Mouse (Mus musculus) stomach, embryonic 14.5 days (tissue): ENCODE measurements at regions not wholly inside any gene's neighbourhood (a gene's known extent, or its start where the extent isn't known, plus 50 kb on each side); places are given as distances from the start of the nearest gene placed in this dataset.
A peak's percentile ranks its signal among the peaks of the same experiment; 100 is the strongest.

Experiments
- ATAC-seq: fragments of 200-750 bp; cut with Nextera tagmentation; 2 replicates; pipeline ENCODE4 v1.8.0; 2017; ENCODE audit warnings: low read depth, moderate TSS enrichment; ENCODE audit not compliant: insufficient number of reproducible peaks, insufficient read depth, low FRiP score
- H3K27ac ChIP-seq: fragments of 300-500 bp; sonication (generic); 2 replicates; pipeline ENCODE4 v1.5.1; 2014; ENCODE audit warnings: mild to moderate bottlenecking, low read length, moderate library complexity, mixed read lengths
- H3K27me3 ChIP-seq: fragments of 300-500 bp; sonication (generic); 2 replicates; pipeline ENCODE4 v1.6.1; 2014; ENCODE audit warnings: low read length, control low read depth, mixed read lengths; ENCODE audit not compliant: control insufficient read depth, insufficient read depth
- H3K36me3 ChIP-seq: fragments of 300-500 bp; sonication (generic); 2 replicates; pipeline ENCODE4 v1.6.1; 2014; ENCODE audit warnings: mild to moderate bottlenecking, control low read depth, low read length, moderate library complexity, mixed read lengths; ENCODE audit not compliant: control insufficient read depth, insufficient read depth
- H3K4me1 ChIP-seq: fragments of 300-500 bp; sonication (generic); 2 replicates; pipeline ENCODE4 v1.6.1; 2014; ENCODE audit warnings: low read length, control low read depth, mixed read lengths; ENCODE audit not compliant: control insufficient read depth, insufficient read depth
- H3K4me2 ChIP-seq: fragments of 300-500 bp; sonication (generic); replicated peaks from 2 replicates; pipeline ENCODE4 v1.6.1; 2014; ENCODE audit warnings: low read depth, low read length, control low read depth
- H3K4me3 ChIP-seq: fragments of 300-500 bp; sonication (generic); 2 replicates; pipeline ENCODE4 v1.5.1; 2014; ENCODE audit warnings: low read depth, low read length, control low read depth
- H3K9ac ChIP-seq: fragments of 300-500 bp; sonication (generic); replicated peaks from 2 replicates; pipeline ENCODE4 v1.6.1; 2014; ENCODE audit warnings: low read depth, mild to moderate bottlenecking, control low read depth, low read length, moderate library complexity, mixed read lengths
- H3K9me3 ChIP-seq: fragments of 300-500 bp; sonication (generic); 2 replicates; pipeline ENCODE4 v1.6.1; 2016; ENCODE audit warnings: low read depth, low read length, control low read depth; ENCODE audit not compliant: control insufficient read depth
- WGBS: fragments of 180-500 bp; shearing (Covaris S2); extraction: QIAGEN DNeasy Blood & Tissue Kit; methylation state at CpG from one replicate; pipeline ENCODE4 v1.1.7; 2014; 5-methylcytosine and 5-hydroxymethylcytosine counted together

DNA sequence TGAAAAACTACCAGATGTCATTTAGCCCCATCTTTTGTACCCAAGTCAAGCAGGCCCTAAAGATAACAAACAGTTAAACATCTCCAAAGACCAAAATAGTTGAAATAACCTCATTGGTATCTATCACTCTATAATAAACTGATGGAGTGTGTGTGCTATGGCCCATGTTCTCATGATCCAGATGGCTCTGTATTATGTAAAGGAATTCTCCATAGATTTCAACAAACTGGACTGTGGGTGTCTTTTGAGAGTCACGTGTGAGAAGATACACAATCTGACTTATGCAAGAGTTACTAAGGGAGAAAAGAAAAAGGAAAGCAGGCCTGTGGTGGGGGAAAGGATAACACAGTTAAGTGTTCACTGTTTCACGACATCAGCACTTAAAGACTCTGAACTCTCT is 164.8 kb upstream of the Paip1 start:
- H3K4me1 ChIP-seq = peaks cover 3% of the 10 kb centered on the region; the same call in 1 of the 2 replicates
- no peak for ATAC-seq
- H3K9ac ChIP-seq = no peak overlapping the region
- H3K36me3 ChIP-seq = no peaks in the 10 kb centered on the region
- WGBS = 34% methylated on average over 2 of the region's 2 CpGs
- H3K9me3 ChIP-seq = no peaks in the 10 kb centered on the region
- H3K4me3 ChIP-seq = no peak overlapping the region
- no peak overlapping the region for H3K27ac ChIP-seq
- no peaks in the 10 kb centered on the region for H3K27me3 ChIP-seq
- H3K4me2 ChIP-seq = no peak overlapping the region

- ATAC-seq = peak; percentile 91
- H3K4me2 ChIP-seq = peak overlapping the region; percentile 3; the same call in 1 of the 2 replicates
- no peaks in the 10 kb centered on the region for H3K9me3 ChIP-seq
- peak overlapping the region; percentile 69 for H3K27ac ChIP-seq
- peaks cover 3% of the 10 kb centered on the region; the same call in 1 of the 2 replicates for H3K4me1 ChIP-seq
- H3K4me3 ChIP-seq = no peak overlapping the region
- no peaks in the 10 kb centered on the region for H3K36me3 ChIP-seq
- no peak overlapping the region for H3K9ac ChIP-seq
- H3K27me3 ChIP-seq = no peaks in the 10 kb centered on the region
- 25% methylated on average over 4 of the region's 4 CpGs for WGBS
Measured at GRCm38 (mm10) chr13:119267608-119268300, 160.6 kb upstream of the Paip1 start.

DNA sequence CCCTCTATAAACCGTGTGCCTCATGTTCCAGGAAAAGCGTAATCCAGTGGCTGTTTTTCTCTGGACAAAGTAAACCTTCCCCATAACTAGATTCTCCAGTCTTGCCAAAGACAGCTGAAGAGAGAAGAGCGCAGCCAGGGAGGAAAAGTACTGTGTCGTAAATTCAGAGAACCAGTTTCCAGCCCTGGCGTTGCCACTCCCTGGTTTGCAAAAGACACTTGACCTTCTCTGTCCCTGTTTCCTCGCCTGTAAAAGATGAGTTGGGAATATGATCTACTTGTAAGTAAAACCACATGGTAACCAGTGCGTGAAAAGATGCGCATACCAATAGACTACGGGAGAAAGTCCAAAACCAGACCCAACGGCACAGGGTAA is 160.1 kb upstream of the Paip1 start:
- 46% methylated on average over 10 of the region's 10 CpGs for WGBS
- Histone ChIP-seq H3K27ac (peak overlapping the region; percentile 69), H3K4me2 (peak overlapping the region; percentile 3; the same call in 1 of the 2 replicates)

GRCm38 (mm10) chr13:119275500-119275899 is 152.9 kb upstream of the Paip1 start:
- H3K27me3 ChIP-seq = no peaks in the 10 kb centered on the region
- no peak overlapping the region for H3K9ac ChIP-seq
- H3K4me1 ChIP-seq = no peaks in the 10 kb centered on the region
- H3K4me2 ChIP-seq = no peak overlapping the region
- H3K36me3 ChIP-seq = no peaks in the 10 kb centered on the region
- H3K27ac ChIP-seq = no peak overlapping the region
- ATAC-seq = peak; percentile 85; the same call in 1 of the 2 replicates
- 42% methylated on average over 4 of the region's 4 CpGs for WGBS
- no peak overlapping the region for H3K4me3 ChIP-seq
- no peaks in the 10 kb centered on the region for H3K9me3 ChIP-seq

More for the DNA sequence above, 160.1 kb upstream of the Paip1 start:
- Histone ChIP-seq H3K9me3 (no peaks in the 10 kb centered on the region), H3K36me3 (no peaks in the 10 kb centered on the region), H3K9ac (no peak overlapping the region), H3K4me1 (peaks cover 3% of the 10 kb centered on the region; the same call in 1 of the 2 replicates), H3K4me3 (no peak overlapping the region), H3K27me3 (no peaks in the 10 kb centered on the region)
- ATAC-seq = no peak

DNA sequence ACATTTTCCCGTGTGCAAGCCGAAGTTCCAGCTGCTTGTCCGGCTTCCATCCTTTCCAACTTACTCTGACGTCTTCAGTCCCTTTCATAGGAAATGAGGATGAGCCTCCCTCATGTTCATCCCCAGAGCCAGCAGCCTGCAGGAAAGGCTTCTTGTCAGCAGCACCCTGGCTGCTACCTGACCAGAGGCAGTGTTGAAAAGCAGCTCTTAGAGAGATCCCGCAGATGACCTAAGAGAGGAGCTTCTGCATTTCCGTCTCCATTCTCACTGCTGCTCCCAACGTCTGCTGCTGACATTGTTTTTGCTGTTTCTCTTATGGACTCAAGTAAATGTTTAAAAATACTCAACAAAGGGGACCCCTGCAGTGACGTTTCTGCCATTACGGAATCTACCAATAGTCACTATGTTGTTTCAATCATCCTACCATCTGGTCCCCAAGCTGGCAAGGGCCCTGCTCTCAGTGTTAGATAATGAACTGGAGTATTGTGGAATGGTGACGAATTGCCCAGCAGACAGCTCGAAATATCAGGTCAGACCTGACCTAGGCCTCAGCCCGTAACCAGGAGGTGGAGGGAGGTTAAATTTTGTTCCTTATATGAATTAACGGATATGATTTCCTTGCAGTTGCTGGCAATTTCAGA is 151.0 kb upstream of the Paip1 start:
- no peak overlapping the region for H3K9ac ChIP-seq
- 62% methylated on average over 13 of the region's 13 CpGs for WGBS
- H3K4me2 ChIP-seq = no peak overlapping the region
- no peaks in the 10 kb centered on the region for H3K36me3 ChIP-seq
- no peak overlapping the region for H3K4me3 ChIP-seq
- no peaks in the 10 kb centered on the region for H3K4me1 ChIP-seq
- H3K9me3 ChIP-seq = no peaks in the 10 kb centered on the region
- peak overlapping the region; percentile 30; the same call in 1 of the 2 replicates for H3K27ac ChIP-seq
- no peak for ATAC-seq
- no peaks in the 10 kb centered on the region for H3K27me3 ChIP-seq

DNA sequence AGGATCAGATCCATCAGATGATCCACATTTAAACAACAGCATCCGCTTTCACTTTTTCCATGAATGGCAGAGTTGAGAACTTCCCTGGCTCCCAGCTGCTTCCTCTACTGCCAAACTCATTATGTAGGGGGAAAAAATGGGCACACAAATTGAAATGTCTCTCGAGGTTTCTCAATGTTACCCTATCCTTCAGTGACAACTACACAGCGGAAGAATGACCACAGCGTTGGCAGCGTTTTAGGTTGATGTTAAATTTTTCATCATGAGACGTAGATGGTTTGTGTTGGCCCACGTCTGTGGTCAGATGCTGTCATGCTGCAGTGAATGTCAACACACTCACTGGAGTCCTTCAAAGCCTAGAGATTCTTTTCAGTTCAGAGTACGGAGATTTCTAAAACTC is 149.0 kb upstream of the Paip1 start:
- WGBS = 88% methylated on average over 8 of the region's 8 CpGs
- no peak for ATAC-seq
- H3K4me3 ChIP-seq = no peak overlapping the region

DNA sequence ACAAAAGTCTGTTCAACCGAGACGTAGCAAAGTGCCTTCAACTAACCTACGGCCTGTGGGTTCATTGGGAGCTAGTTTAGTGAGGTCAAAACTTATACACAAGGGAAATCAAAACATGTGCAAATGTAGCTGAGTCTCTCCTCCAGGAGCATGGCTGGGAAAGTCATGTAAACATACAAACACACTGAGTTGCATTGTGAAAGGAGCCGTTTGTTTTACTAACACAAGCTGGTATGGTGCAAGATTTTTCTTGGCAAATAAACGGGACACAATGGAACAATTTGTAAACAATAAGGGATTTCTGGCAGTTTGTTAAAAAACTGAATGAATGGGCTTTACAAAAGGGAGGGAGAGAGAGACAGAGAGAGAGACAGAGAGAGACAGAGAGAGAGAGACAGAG is 147.8 kb upstream of the Paip1 start:
- Histone ChIP-seq H3K27ac (no peak overlapping the region), H3K9ac (no peak overlapping the region), H3K36me3 (no peaks in the 10 kb centered on the region), H3K4me3 (no peak overlapping the region), H3K9me3 (no peaks in the 10 kb centered on the region), H3K27me3 (no peaks in the 10 kb centered on the region), H3K4me1 (no peaks in the 10 kb centered on the region), H3K4me2 (no peak overlapping the region)
- 70% methylated on average over 5 of the region's 5 CpGs for WGBS
- ATAC-seq = no peak

More for the DNA sequence above, 149.0 kb upstream of the Paip1 start:
- Histone ChIP-seq H3K9ac (no peak overlapping the region), H3K36me3 (no peaks in the 10 kb centered on the region), H3K27ac (no peak overlapping the region), H3K4me1 (no peaks in the 10 kb centered on the region), H3K9me3 (no peaks in the 10 kb centered on the region), H3K4me2 (no peak overlapping the region), H3K27me3 (no peaks in the 10 kb centered on the region)

DNA sequence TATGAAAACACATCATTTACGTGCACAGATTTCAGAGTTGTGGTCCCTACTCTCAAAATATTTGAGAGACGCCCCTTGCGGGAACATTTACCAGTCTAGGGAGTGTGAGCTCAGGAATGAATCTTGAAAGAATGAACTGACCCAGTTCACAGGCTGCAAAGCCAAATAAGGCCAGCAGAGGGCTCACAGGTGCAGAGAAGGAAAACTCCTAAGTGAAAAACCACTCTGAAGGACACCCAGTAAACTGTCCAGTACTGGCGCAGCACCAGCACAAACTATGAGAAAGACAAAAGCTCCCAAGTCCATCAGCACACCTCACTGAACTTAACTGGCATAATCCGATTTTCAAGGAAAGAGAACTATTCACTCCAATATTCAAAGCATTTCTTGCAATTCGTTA is 145.0 kb upstream of the Paip1 start:
- no peaks in the 10 kb centered on the region for H3K9me3 ChIP-seq
- H3K4me2 ChIP-seq = no peak overlapping the region
- WGBS = 57% methylated on average over 6 of the region's 6 CpGs
- ATAC-seq = peak; percentile 23; the same call in 1 of the 2 replicates
- H3K9ac ChIP-seq = no peak overlapping the region
- no peaks in the 10 kb centered on the region for H3K36me3 ChIP-seq
- H3K27me3 ChIP-seq = no peaks in the 10 kb centered on the region
- H3K4me3 ChIP-seq = no peak overlapping the region
- H3K27ac ChIP-seq = no peak overlapping the region
- H3K4me1 ChIP-seq = no peaks in the 10 kb centered on the region
